ENCODE assay signal across 16 mouse cellular contexts in the genomic region with DNA sequence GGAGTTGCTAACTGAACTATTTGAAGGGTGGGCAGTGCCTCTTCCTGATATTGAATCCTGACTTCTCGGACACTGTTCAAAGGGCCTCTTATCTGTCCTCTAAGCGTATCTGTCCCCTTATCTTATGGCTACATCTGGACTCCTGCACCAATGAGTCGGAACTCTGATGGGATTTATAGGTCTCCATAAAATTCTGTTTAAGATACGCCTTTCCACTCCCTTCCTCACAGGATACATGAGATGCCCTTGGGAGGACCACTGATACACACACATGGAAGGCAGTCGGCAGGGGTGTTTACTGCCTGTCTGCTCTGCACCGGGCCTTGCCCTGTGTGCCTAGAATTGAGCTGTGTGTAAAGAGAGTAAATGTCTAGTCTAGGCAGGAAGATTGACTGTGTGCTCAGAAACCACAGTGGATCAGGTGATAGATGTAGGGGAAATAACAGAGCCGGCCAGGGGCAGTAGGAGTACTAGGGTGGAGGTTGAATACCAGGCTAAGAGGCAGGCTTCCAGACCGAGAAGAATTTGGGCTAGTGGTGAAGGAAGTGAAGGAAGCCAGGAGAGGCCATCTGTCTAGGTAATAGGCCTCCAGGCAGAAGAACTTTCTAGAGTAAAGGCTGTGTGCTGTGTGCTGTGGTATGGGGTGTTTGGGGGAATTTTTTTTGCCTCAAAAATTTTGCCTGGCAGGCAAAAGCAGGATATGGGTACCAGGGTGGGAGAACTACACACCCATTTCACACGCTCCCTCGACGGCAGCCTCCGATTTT. TPM values are rescaled to one million over a fixed set of nuclear protein-coding genes. Genes with fewer than 3 reads are reported as not detected.
DNase-seq lines count a peak whose midpoint lies in the region; ATAC-seq and TF ChIP-seq lines count a peak whose summit lies in the region.
"Had no signal": no experiment of that assay in that cellular context is flagged by ENCODE, and none has a peak within 500 bp of the region (broad histone marks: within the 10 kb centered on the region; RNA-seq: fewer than 3 reads in every experiment).

No protein-coding gene starts in this region.

- 84% methylated on average over 12 of the region's 12 CpGs for WGBS in forebrain, embryonic 10.5 days
- WGBS in forebrain, embryonic 13.5 days = 90% methylated on average over 12 of the region's 12 CpGs
- WGBS in lung, postnatal 0 days = 57% methylated on average over 12 of the region's 12 CpGs
- WGBS in lung, adult 2 months = 53% methylated on average over 12 of the region's 12 CpGs
- WGBS in intestine, embryonic 14.5 days = 54% methylated on average over 12 of the region's 12 CpGs
- WGBS in forebrain, embryonic 15.5 days = 84% methylated on average over 12 of the region's 12 CpGs

- no peak for DNase-seq in forebrain, embryonic 10.5 days (ENCODE audit: extremely low spot score, low spot score)
- peak; percentile 62 for DNase-seq in lung, postnatal 0 days (ENCODE audit: low spot score)
- no peak for DNase-seq in lung, adult 2 months
- DNase-seq in intestine, embryonic 14.5 days (ENCODE audit: low spot score) = no peak
- peak; percentile 44 for DNase-seq in lung, postnatal 36 days
- DNase-seq: adrenal gland, postnatal 10 days; cerebellum, adult 18-20 months; midbrain, embryonic 14.5 days had no signal

- peaks cover 3% of the 10 kb centered on the region; the same call in 1 of the 2 replicates for H3K36me3 ChIP-seq in forebrain, embryonic 10.5 days (replicated peaks)
- no peaks in the 10 kb centered on the region for H3K36me3 ChIP-seq in forebrain, embryonic 13.5 days (ENCODE audit: poor library complexity, severe bottlenecking)
- no peaks in the 10 kb centered on the region for H3K36me3 ChIP-seq in lung, postnatal 0 days (ENCODE audit: insufficient read depth, low read length)
- H3K36me3 ChIP-seq in intestine, embryonic 14.5 days (ENCODE audit: control insufficient read depth, insufficient read depth, low read length) = no peaks in the 10 kb centered on the region
- no peaks in the 10 kb centered on the region for H3K36me3 ChIP-seq in forebrain, embryonic 15.5 days

- TF ChIP-seq CTCF in lung, postnatal 0 days (IDR thresholded peaks at IDR 0.05) = no peak
- no peak for TF ChIP-seq CTCF in lung, adult 2 months (IDR thresholded peaks at IDR 0.05; ENCODE audit: insufficient read depth, low read length)

- H3K27ac ChIP-seq in forebrain, embryonic 10.5 days = peak overlapping the region; percentile 72
- no peak overlapping the region for H3K27ac ChIP-seq in forebrain, embryonic 13.5 days
- H3K27ac ChIP-seq in lung, postnatal 0 days (ENCODE audit: low read length) = no peak overlapping the region
- no peak overlapping the region for H3K27ac ChIP-seq in intestine, embryonic 14.5 days (ENCODE audit: low read depth)
- no peak overlapping the region for H3K27ac ChIP-seq in forebrain, embryonic 15.5 days (replicated peaks)

- TF ChIP-seq POLR2A in lung, adult 2 months (IDR thresholded peaks at IDR 0.05; ENCODE audit: borderline replicate concordance, extremely low read depth, low read depth, low read length) = no peak

- peaks cover 28% of the 10 kb centered on the region for H3K4me1 ChIP-seq in forebrain, embryonic 10.5 days
- H3K4me1 ChIP-seq in forebrain, embryonic 13.5 days = peaks cover 8% of the 10 kb centered on the region
- no peaks in the 10 kb centered on the region for H3K4me1 ChIP-seq in lung, postnatal 0 days (ENCODE audit: insufficient read depth, low read depth, low read length)
- peaks cover 2% of the 10 kb centered on the region for H3K4me1 ChIP-seq in lung, adult 2 months (ENCODE audit: control insufficient read depth, insufficient read depth, low read length)
- H3K4me1 ChIP-seq in intestine, embryonic 14.5 days (replicated peaks; ENCODE audit: control insufficient read depth, insufficient read depth, low read length) = peaks cover 6% of the 10 kb centered on the region
- no peaks in the 10 kb centered on the region for H3K4me1 ChIP-seq in forebrain, embryonic 15.5 days

- no peak for ATAC-seq in forebrain, embryonic 13.5 days
- ATAC-seq in lung, postnatal 0 days = peak; percentile 86
- 0 out of 2 replicates have a peak, but pooled peaks have one; percentile 36 for ATAC-seq in intestine, embryonic 14.5 days (replicated peaks; ENCODE audit: low FRiP score, low TSS enrichment, low read depth)
- no peak for ATAC-seq in erythroid progenitor cell, adult 5-6 weeks (replicated peaks; ENCODE audit: low FRiP score, poor library complexity, severe bottlenecking)
- no peak for ATAC-seq in forebrain, embryonic 15.5 days (replicated peaks)
- ATAC-seq: Patski had no signal

- H3K4me3 ChIP-seq in forebrain, embryonic 10.5 days = no peak overlapping the region
- H3K4me3 ChIP-seq in forebrain, embryonic 13.5 days = no peak overlapping the region
- H3K4me3 ChIP-seq in lung, postnatal 0 days (ENCODE audit: low read depth, low read length) = no peak overlapping the region
- H3K4me3 ChIP-seq in lung, adult 2 months (replicated peaks; ENCODE audit: extremely low read depth, low read depth, low read length) = no peak overlapping the region
- no peak overlapping the region for H3K4me3 ChIP-seq in intestine, embryonic 14.5 days (ENCODE audit: low read depth, low read length)
- H3K4me3 ChIP-seq in forebrain, embryonic 15.5 days = no peak overlapping the region

- peak; percentile 97 for TF ChIP-seq EP300 in lung, postnatal 0 days (IDR thresholded peaks at IDR 0.05)

- H3K27me3 ChIP-seq in forebrain, embryonic 10.5 days (ENCODE audit: poor library complexity, severe bottlenecking) = no peaks in the 10 kb centered on the region
- no peaks in the 10 kb centered on the region for H3K27me3 ChIP-seq in forebrain, embryonic 13.5 days
- no peaks in the 10 kb centered on the region for H3K27me3 ChIP-seq in lung, postnatal 0 days (replicated peaks; ENCODE audit: insufficient read depth, low read length)
- no peaks in the 10 kb centered on the region for H3K27me3 ChIP-seq in intestine, embryonic 14.5 days (replicated peaks; ENCODE audit: control insufficient read depth, insufficient read depth, low read length)
- H3K27me3 ChIP-seq in forebrain, embryonic 15.5 days = no peaks in the 10 kb centered on the region
- H3K27me3 ChIP-seq: Patski had no signal

- H3K9ac ChIP-seq in forebrain, embryonic 13.5 days = no peak overlapping the region
- no peak overlapping the region for H3K9ac ChIP-seq in lung, postnatal 0 days (replicated peaks; ENCODE audit: low read depth)
- H3K9ac ChIP-seq in intestine, embryonic 14.5 days (ENCODE audit: low read length) = no peak overlapping the region
- H3K9ac ChIP-seq in forebrain, embryonic 15.5 days (replicated peaks) = no peak overlapping the region

- peaks cover 12% of the 10 kb centered on the region for H3K9me3 ChIP-seq in forebrain, embryonic 10.5 days
- H3K9me3 ChIP-seq in forebrain, embryonic 13.5 days (replicated peaks) = no peaks in the 10 kb centered on the region
- no peaks in the 10 kb centered on the region for H3K9me3 ChIP-seq in lung, postnatal 0 days (ENCODE audit: low read length)
- H3K9me3 ChIP-seq in intestine, embryonic 14.5 days (ENCODE audit: control insufficient read depth, low read length) = no peaks in the 10 kb centered on the region
- H3K9me3 ChIP-seq in forebrain, embryonic 15.5 days = no peaks in the 10 kb centered on the region

- H3K4me2 ChIP-seq in forebrain, embryonic 13.5 days = no peak overlapping the region
- H3K4me2 ChIP-seq in lung, postnatal 0 days (replicated peaks; ENCODE audit: low read depth, low read length) = no peak overlapping the region
- no peak overlapping the region for H3K4me2 ChIP-seq in intestine, embryonic 14.5 days (ENCODE audit: low read length)
- H3K4me2 ChIP-seq in forebrain, embryonic 15.5 days (replicated peaks) = no peak overlapping the region
- H3K4me2 ChIP-seq: heart, embryonic 11.5 days had no signal

RNA-seq across cellular contexts. Expression of a gene that starts 4.9 kb away (rescaled TPM):
- polyA plus RNA-seq in forebrain, embryonic 10.5 days (2016; fragmentation: Nextera tagmentation; extraction: Ambion mirVana) = 0.21 TPM in 1 of 2 replicates, not detected in the other
- 0.96 and 1.3 TPM in 2 replicates for polyA plus RNA-seq in forebrain, embryonic 13.5 days (2015; fragmentation: Nextera tagmentation; extraction: Ambion mirVana)
- 8.8 and 11.2 TPM in 2 replicates for polyA plus RNA-seq in lung, postnatal 0 days (2015; fragmentation: Nextera tagmentation; extraction: Ambion mirVana)
- 0.39 and 4.3 TPM in 2 replicates for polyA plus RNA-seq in lung, adult 2 months (2012; rRNA removed)
- 2.6 and 167 TPM in 2 replicates for polyA plus RNA-seq in intestine, embryonic 14.5 days (2014; fragmentation: Nextera tagmentation; extraction: Ambion mirVana)
- total RNA-seq in erythroid progenitor cell, adult 5-6 weeks (2015; ENCODE audit: low replicate concordance) = not detected in 2 replicates
- not detected in 2 replicates for total RNA-seq in erythroid progenitor cell, adult 5-6 weeks (2017; ENCODE audit: low replicate concordance)
- 0.48 and 0.61 TPM in 2 replicates for polyA plus RNA-seq in forebrain, embryonic 15.5 days (2015; fragmentation: Nextera tagmentation; extraction: Ambion mirVana)
- total RNA-seq: left cerebral cortex, adult 18-20 months; neutrophil, adult 5-6 weeks had no signal
- polyA plus RNA-seq: C2C12, Patski had no signal

RNA-seq across cellular contexts. Expression of a gene that starts 33.1 kb away (rescaled TPM):
- polyA plus RNA-seq in forebrain, embryonic 10.5 days (2016; fragmentation: Nextera tagmentation; extraction: Ambion mirVana) = 0.51 and 0.84 TPM in 2 replicates
- polyA plus RNA-seq in forebrain, embryonic 13.5 days (2015; fragmentation: Nextera tagmentation; extraction: Ambion mirVana) = 0.10 and 0.14 TPM in 2 replicates
- polyA plus RNA-seq in lung, postnatal 0 days (2015; fragmentation: Nextera tagmentation; extraction: Ambion mirVana) = not detected in 2 replicates
- polyA plus RNA-seq in lung, adult 2 months (2012; rRNA removed) = not detected in 2 replicates
- 0.19 and 0.23 TPM in 2 replicates for polyA plus RNA-seq in intestine, embryonic 14.5 days (2014; fragmentation: Nextera tagmentation; extraction: Ambion mirVana)
- not detected in 2 replicates for total RNA-seq in erythroid progenitor cell, adult 5-6 weeks (2015; ENCODE audit: low replicate concordance)
- not detected in 2 replicates for total RNA-seq in erythroid progenitor cell, adult 5-6 weeks (2017; ENCODE audit: low replicate concordance)
- 0.13 TPM in 1 of 2 replicates, not detected in the other for polyA plus RNA-seq in forebrain, embryonic 15.5 days (2015; fragmentation: Nextera tagmentation; extraction: Ambion mirVana)
- total RNA-seq: adrenal gland, postnatal 10 days; left cerebral cortex, adult 18-20 months; neutrophil, adult 5-6 weeks had no signal
- polyA plus RNA-seq: C2C12; midbrain, embryonic 14.5 days had no signal

RNA-seq across cellular contexts. Expression of a gene that starts 49.7 kb away (rescaled TPM):
- 15.9 and 22.1 TPM in 2 replicates for polyA plus RNA-seq in forebrain, embryonic 10.5 days (2016; fragmentation: Nextera tagmentation; extraction: Ambion mirVana)
- polyA plus RNA-seq in forebrain, embryonic 13.5 days (2015; fragmentation: Nextera tagmentation; extraction: Ambion mirVana) = 19.5 and 19.6 TPM in 2 replicates
- polyA plus RNA-seq in lung, postnatal 0 days (2015; fragmentation: Nextera tagmentation; extraction: Ambion mirVana) = 6.1 and 6.3 TPM in 2 replicates
- 3.7 and 4.6 TPM in 2 replicates for polyA plus RNA-seq in lung, adult 2 months (2012; rRNA removed)
- 10.0 and 10.3 TPM in 2 replicates for polyA plus RNA-seq in intestine, embryonic 14.5 days (2014; fragmentation: Nextera tagmentation; extraction: Ambion mirVana)
- 3.2 and 49.0 TPM in 2 replicates for total RNA-seq in erythroid progenitor cell, adult 5-6 weeks (2015; ENCODE audit: low replicate concordance)
- total RNA-seq in erythroid progenitor cell, adult 5-6 weeks (2017; ENCODE audit: low replicate concordance) = 3.1 and 5.5 TPM in 2 replicates
- 14.9 and 17.3 TPM in 2 replicates for polyA plus RNA-seq in forebrain, embryonic 15.5 days (2015; fragmentation: Nextera tagmentation; extraction: Ambion mirVana)

Comparison
In these comparisons a context has a peak if more than half of its experiments do, and no peak if none do; other contexts are left out.
1. DNase-seq: peak in lung, postnatal 0 days (single experiment) and lung, postnatal 36 days (single experiment); none in forebrain, embryonic 10.5 days (single experiment), lung, adult 2 months (single experiment) and intestine, embryonic 14.5 days (single experiment).
2. ATAC-seq: peak in lung, postnatal 0 days (single experiment) and intestine, embryonic 14.5 days (single experiment); none in forebrain, embryonic 13.5 days (single experiment), erythroid progenitor cell, adult 5-6 weeks (single experiment) and forebrain, embryonic 15.5 days (single experiment).